Mouse (Mus musculus) cerebellum, adult 9-11 months (tissue): ENCODE results near the gene Paqr5.

Experiments
- DNase-seq: peaks from one replicate; pipeline ENCODE4 v3.0.0; 2022

Paqr5 gene

DNA sequence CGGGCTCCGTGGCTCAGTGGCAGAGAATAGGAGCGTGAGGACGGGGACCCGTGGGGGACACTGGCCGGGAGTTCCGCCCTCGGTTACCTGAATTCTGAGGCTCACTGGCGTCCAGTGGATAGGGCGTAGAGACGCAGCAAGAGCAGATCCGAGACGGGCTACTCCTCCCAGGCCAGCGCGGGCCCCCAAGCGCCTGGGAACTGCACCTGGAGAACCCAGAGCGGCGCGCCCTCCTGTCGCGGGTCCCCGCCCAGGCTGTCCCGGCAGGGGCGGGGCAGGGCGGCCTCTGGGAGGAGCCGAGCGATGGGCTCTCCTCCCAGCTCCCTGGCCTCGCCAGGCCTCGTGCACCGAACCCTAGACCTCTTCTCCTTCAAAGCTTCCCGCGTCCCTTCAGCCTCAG lies at the start of gene Paqr5:
Paqr5 (minus strand) TSS at position 257 of the 400 bp plus-strand sequence.
- DNase-seq, result no peak

DNA sequence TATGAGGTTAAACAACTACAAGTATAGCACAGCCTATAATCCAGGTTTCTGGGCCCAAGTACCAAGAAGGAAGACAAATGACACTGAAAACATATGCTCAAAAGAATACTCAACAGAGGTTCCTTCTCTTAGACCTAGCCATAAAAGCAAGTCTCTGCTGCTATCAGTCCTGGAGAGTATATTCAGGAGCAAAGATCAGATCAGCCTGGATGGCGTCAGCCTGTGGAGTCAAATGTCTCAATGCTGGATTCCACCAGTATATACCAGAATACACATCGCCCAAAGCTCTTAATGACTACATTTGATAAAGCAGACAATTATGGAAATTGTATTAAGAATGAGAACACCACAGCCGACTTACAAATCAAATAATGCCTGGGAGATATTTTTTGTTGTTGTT lies 35.6 kb upstream of the Paqr5 start:
- DNase-seq, result no peak

DNA sequence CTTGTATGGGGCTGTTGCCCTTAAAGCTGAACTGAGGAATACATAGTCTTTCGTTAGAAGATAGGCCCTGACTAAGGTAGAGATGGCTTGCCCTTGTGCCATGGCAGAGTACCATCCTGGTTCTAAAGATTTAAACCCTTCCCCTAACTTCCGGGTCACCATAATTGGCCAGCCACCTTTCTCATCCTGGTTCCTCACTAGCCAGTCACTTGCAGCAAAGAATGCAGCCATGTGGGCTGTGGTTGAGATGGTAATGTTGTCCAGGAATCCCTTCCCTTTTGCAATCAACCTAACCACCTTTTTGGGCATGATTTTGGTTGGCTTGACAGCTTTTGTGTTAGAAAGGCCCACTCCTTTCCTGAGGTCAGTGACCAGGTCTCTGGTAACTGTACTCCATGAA lies 33.8 kb upstream of the Paqr5 start:
- DNase-seq, result no peak

DNA sequence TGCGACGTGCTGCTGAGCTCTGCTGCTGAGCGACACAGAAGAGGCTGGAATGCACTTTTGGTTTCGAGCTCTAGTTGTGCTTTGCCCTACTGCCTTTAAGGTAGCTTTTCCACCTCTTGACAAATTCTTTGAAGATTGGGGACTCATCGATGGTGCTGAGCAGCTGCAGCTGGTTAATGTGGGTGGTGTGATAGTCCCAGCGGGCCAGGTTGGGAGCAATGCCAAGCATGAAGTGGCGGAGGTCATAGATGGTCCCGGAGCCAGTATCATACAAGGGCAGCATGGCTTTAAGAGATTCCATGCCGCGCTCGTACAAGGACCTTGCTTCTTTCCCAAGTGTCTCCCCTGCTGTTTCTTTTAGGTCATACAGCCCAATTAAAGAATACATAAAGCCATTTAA lies 33.3 kb upstream of the Paqr5 start:
- no peak for DNase-seq

DNA sequence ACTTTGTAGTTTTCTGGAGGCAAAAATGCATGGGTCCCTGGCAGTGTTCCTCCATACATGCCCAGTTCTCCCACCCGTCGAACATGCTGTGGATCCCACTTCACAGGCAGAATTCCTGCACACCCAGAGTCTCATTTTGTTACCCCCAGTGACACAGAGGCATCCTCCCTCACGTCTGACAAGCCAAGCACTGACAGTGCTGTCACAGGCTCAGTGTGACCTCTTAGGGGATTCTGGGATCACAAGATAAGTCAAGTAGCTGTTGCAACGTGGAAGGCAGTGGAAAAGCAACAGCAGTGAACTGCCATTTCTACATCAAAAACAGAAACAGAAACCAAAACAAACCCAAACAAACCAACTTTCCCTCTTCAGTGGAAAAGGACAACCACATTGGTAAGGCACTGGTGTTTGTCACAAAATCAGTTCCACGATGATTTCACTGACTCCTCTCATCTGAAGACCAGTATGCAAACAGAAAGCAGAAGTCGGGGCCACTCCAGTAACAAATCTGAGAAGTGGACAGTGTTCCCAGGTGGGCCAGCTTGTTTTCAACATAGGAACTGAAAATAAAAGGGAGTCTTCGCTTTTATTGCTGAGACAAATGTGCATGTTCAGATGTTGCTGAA lies 31.3 kb upstream of the Paqr5 start:
- no peak for DNase-seq

DNA sequence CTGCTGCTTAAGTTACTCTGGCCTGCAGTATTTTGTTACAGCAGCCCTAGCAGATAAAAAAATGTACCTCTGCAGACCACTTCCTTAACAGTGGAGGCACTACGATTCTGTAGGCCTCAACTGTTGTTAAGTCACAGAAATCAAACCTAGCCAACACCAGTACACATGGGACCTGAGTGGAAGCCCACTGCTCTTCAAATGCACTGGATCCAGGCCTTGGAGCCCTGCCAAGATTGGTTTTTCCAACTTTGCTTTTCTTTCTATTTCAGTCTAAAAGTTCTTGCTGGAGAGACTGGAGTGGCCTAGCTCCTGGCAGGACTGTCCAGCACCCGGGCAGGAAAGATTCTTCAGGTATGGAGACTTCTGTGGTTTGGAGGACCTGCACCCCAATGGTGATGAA lies 29.6 kb upstream of the Paqr5 start:
- DNase-seq, result no peak

DNA sequence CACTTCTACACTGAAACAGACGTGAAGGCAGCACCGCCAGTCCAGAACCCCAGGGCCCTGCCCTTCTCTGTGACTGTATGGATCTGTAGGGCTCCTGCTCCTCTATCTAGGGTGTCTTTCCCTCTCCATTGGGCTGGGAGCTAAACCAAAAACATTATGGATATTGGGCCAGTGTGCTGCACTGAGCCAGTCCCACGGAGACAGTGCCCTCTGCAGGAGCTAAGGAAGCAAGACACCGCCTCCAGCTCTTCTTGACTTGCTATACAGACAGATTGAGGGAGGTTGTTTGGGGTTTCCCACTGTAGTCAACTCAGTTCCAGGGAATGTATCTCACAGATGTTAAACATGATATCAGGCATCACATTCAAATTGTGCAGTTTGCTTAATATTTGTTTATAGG lies 24.1 kb upstream of the Paqr5 start:
- no peak for DNase-seq

DNA sequence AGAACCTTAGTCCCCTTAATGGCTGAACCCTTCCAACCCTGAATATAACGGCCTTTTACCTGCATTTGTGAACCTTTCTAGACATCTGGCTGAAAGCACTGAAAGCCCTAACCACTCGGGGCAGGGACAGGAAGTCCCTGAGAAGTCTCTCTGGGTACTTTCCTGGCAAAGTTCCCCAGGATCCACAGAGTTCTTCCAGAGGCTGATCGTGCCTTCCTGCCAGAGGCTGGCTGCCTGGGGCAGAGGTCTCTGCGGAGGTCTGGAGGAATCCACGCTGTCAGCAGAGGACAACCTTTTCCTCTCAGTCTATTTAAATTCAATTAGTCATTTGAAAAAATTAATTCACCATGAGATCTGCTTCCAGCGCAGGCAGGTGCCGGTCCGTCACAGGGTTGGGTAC lies 22.5 kb upstream of the Paqr5 start:
- no peak for DNase-seq

DNA sequence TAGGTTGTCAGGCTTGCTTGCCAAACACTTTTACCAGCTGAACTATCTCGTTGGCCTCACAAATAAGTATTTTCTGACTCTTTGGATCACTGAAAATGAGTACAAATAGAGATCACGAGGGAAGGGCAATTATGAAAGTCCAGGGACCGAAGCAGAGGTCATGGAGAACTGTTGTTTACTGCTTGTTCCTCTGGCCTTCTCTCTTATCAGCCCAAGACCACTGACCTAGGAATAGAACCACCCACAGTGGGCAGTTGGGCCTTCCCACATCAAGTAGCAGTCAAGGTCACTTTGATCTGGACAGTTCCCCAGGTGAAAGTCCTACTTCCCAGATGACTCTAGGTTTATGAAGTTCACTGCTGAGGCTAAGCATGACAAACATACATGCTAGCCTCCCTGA lies 15.5 kb upstream of the Paqr5 start:
- DNase-seq, result no peak

DNA sequence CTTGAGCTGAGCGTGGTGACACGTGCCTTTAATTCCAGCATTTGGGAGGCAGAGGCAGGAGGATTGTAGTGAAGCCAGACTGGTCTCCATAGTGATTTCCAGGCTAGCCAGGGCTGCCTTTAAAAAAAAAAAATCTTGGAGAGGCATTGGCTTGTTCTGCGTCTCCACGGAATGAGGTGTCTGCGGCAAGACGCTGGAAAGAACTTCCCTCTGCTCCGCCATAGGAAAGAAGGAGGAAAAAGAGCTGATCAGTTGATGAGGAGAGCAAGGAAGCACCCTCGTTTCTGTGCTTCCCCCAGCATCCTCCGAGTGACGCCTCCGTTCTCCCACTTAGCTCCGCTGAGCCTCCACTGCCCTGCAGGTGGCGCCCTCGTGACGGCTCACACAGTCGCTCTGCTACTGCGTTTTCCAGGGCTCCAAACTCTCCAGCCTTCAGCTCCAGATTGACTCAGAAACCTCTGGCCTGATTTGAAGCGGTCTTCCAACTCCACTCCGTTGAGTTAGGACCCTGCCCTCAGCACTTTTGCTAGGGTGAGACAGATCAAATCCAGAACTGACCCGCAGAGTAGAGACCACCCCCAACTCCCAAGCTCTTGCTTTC lies 13.5 kb upstream of the Paqr5 start:
- DNase-seq, result peak; percentile 80

DNA sequence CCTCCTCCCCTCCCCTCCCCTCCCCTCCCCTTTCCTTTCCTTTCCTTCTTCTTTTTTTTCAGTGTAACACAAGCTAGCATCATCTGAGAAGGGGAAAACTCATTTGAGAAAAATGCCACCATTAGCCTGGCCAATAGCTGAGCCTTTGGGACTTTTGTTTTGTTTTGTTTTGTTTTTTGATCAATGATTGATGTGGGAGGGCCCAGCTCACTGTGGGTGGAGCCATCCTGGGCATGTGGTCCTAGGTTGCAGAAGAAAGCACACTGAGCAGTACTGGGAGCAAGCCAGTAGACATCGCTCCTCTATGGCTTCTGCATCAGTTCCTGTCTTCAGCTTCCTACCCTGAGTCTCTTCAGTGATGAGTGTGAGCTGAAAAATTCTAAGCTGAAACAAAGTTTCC lies 9.2 kb upstream of the Paqr5 start:
- DNase-seq, result no peak

DNA sequence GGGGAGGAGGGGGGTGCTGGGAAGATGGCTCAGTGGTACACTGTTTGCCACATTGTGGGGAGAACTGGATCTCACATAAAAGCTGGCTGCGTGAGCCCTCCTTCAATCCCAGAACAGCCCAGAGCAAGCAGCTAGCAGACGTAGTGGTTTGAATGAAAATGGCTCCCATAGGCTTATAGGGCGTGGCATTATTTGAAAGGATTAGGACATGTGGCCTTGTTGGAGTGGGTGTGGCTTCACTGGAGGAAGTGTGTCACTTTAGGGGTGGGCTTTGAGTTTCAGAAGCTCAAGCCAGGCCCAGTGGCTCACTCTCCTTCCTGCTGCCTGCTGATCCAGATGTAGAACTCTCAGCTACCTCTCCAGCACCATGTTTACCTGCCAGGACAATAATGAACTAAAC lies 5.5 kb upstream of the Paqr5 start:
- DNase-seq, result no peak

DNA sequence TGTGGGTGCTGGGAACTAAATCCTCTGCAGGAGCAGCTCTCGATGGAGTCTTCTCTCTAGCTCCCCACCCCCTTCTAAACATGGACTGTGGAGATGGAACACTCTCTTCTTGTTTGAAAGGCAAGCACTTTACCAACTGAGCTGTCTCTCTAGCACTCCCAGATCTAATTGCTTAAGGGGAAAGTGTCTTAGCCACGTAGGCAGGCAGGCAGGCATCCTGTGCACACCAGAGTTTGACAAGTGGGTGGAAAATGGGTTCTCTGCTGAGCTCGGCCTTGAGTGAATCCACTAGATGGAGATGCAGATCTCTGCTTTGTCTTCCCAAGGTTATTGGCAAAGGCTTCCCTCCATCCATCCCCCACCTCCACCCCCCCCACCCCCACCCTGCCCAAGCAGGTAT lies 1.4 kb upstream of the Paqr5 start:
- DNase-seq, result no peak

DNA sequence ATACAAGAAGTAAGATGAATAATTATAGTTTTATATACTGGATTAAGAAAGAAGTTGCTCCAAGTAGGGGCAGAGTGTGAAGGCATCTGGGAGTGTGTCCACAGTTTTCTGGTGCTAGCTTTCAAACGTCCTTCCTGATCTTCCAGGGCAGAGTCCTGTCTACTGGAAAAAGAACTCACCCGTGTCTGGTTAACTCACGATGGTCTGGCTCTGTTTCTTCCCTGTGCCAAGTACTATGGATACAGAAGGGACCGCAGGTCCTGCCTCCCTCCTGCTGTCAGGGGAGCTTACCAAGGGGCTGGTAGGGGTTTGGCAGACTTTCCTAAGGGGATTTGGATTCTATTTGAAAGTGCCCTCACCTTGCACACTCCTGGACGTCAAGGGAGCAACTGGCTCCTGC lies 1.6 kb downstream of the Paqr5 start:
- no peak for DNase-seq

DNA sequence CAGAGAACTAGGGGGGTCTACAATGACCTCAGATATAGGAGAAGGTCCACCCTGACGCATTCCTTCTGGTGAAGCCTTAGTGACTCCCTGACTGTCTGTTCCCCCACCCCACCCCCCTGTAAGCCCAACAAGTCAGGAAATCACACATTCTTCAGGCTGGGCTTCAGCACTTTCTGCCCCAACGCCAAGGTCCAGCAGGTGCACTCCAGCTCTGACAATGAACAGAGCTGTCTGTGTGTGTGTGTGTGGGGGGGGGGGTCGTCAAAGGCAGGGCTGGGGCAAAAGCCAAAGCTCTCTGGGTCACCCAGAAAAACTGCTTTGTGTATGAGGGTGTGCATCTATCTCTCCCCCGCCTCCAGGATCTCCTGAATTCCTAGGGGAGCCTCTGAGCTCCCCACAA lies 2.8 kb downstream of the Paqr5 start:
- DNase-seq, result no peak

DNA sequence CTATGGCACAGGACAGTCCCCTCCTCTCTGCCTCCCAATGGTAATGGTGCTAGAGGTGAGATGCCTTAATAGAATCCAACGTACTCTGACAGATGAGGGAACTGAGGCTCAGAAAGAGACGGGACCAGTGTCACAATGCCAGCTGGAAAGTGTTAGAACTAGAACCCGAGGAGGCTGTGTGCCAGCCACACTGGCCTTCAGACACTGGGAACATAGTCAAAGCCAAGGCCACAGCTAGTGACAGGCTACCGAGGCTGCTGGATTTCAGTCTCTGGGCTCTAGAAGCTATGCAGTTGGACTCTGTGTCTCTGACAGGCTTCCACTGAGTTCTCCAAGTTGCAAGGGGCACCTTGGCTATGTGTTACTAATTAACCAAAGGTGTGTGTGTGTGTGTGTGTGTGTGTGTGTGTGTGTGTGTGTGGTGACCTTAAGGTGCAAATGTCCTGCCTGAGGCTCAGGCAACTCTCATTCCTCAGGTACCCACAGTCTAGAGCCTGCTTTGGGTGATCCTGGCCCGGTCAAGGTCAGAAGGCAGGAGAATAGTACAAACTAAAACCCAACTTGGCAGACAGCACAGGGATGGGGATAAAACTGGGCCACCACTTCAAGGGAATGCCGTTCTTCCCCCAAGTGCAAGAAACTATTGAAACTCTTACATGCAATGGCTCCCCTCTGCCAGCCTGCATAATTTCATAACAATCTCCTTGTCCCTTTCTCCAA lies 3.5 kb downstream of the Paqr5 start:
- no peak for DNase-seq

DNA sequence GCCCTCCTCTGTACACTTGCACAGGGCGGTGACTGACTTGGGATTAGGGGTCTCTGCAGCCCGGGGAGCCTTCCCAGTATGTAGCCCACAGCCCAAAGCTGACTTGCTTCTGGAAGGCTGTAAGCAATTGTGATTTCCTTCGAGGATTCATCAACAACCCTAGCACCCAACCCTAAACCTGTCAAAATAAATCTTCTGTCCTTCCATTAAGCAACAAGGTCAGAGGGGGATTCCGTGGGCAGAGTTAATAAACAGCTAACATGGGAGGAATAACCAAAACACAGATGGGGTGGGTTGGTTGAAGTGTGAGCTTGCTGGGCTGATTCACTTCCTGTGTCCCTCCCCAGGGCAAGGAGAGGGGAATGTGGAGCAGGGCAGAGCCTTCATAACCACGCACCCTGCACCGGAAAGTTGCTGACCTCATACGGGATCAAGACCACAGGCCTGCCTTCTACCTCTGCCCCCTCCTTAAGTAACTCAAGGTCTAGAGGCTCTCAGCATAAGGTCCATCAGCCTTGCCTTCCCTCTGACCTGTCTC lies 5.0 kb downstream of the Paqr5 start:
- DNase-seq, result no peak

DNA sequence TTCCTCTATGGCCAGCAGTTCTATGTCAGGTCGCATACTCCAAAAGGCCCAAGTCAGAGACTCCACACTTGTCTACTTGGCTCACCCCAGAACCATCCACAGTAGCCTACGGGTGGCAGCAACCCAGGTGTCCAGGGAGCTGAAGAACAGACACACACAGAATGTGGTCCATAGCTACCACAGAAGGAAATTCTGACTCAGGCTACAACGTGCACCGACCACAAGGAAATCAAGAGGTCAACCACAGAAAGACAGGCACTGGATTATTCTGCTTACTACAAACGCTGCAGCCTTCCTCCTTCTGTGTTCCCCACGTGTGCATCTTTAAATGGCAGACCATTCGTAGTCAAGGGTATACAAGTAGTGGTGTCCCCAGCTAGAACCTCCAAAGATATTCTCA lies 6.4 kb downstream of the Paqr5 start:
- no peak for DNase-seq

DNA sequence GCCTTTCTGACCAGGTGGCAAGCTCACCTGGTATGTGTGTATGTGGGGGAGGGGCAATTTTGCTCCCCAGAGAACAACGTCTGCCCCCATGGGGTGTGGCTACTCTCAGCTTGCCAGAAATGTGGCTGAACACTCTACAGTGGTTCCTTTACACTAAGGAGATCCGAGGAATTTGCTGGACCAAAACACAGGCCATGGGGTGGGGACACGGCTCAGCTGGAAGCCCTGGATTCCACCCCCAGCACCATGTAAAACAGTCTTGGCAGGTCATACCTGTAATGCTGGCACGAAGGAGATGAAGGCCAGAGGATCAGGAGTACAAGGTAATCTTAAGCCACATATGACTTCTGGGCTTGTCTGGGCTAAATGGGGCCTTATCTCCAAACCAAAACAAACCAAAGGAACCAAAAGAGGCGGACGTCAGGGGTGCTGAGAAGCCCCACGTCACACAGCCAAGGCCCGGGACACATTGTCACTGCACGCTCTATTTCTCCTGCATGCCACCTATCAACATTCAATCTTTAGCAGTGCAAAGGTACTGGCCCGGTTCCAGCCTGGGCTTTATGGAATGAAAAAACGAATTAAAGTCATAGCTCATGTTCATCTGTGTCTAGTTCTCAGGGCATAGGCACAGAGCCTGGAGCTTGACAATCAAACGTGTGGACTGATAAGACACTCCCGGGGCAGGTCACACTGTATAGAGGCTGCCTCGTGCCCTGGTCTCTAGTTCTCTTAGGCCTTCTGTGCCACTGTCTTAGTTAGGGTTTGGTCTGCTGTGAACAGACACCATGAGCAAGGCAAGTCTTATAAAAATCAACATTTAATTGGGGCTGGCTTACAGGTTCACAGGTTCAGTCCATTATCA lies 8.2 kb downstream of the Paqr5 start:
- DNase-seq, result no peak

DNA sequence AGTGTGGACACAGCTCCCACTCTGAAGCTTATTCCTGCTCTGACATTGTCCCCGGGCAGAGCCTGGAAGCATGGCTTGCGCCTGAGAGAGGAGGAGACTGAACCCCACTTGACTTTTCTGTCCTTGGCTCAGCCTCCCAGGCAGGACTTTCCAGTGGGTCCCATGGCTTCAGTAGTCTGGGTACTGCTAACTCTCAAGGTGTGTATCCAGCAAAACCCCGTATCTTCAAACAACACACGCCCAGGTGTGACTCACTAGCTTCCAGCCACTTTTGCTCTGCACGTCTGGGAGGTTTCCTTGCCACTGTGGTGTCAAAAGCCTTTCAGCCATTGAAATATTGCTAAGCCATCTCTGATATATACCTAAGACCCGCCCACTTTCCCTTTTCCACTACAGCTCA lies 9.3 kb downstream of the Paqr5 start:
- DNase-seq, result no peak

DNA sequence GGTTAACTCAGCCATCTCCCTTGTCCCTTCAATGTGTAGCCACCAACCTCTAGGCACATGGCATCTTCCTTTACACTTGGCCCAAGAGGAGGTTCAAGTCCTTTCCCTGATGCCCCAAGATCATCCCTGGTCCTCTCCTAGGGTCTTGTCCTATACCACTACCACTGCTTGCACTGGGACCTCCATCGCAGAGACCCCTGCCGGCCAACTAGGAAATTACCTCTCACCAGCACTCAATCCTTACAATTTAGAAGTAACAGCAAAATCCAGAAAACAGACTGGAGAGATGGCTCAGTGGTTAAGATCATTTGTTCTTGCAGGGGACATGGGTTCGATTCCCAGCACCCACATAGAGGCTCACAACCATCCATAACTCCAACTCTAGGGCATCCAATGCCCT lies 11.2 kb downstream of the Paqr5 start:
- no peak for DNase-seq

DNA sequence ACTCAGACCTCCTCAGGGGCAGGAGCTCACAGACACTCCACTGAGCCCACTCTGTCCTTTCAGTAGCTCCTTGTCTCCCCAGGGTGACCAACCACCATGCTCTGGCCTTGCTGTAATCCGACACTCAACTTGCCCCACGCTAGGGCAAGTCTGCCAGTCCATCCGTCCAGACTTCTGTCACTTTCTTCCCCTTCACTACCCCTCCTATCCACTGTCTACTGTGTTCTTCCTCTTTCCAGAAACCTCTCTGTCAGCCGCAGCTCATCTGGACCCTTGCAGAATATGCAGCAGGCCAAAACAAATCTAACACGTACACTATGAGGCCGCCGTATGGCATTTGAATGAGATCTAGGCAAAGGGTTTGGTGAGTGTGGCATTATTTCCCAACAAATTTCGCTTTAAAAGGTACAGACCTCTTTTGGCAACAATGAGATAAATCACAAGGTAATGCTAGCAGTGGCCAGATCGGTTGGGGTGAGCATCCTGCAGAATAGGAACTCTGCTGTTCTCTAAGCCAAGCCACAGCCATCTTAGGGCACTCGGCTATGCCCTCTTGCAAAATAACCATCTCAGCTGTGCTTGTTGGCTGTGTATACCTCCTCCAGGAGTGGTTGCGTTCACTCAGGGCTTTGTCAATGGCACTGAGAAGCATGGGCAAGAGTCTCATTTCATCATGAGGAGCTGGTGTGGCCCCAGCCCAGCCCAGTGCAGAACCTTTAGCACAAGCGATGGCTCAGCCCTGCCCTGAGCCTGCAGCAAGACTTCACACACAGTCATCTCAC lies 13.1 kb downstream of the Paqr5 start:
- DNase-seq, result no peak

DNA sequence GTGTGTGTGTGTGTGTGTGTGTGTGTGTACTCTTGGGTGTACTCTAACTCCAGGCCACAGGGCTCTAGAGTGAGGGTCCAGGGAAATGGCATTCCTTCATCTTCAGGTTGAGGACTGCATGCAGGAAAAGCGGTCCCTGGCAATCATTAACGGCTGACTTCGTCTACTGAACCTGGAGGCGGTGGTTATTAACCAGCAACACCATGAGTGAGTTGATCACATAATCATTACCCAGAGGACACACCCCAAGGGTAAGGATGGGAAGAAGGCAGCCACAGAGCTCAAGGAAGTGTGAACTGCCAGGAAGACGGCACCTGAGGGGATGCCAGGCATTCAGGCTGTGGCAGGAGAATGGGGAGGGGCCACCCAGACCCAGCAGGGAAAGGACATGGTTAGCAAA lies 18.3 kb downstream of the Paqr5 start:
- no peak for DNase-seq
